Mouse (Mus musculus) stomach, postnatal 0 days (tissue): ENCODE measurements around the gene Nod2.
"Not testable (repeated sequence)": the region's sequence is repeated elsewhere in the genome, so short reads cannot be mapped to it uniquely, and the experiment has no call there.

Experiments
- CTCF ChIP-seq: IDR thresholded peaks from 2 replicates; pipeline ENCODE4 v1.5.1; 2016; ENCODE audit warnings: antibody characterized with exemption, low read depth, mild to moderate bottlenecking, moderate library complexity
- EP300 ChIP-seq: optimal IDR thresholded peaks from 2 replicates; pipeline ENCODE3; 2016; ENCODE audit warnings: antibody characterized with exemption

DNA sequence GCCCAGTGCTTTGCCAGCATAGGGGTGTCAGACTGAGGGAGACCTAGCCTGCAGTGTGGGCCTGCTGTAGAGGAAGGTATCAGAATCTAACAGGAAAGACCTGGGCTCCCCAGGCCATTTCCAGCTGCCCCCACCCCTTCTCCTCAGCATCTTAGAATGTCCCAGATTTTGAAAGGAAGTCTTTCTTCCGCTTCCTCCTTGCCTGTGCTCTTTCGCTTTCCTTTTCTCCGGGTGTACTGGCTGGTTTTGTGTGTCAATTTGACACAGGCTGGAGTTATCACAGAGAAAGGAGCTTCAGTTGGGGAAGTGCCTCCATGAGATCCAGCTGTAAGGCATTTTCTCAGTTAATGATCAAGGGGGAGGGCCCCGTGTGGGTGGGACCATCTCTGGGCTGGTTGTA, 4.0 kb downstream of the Nod2 start:
- not testable (repeated sequence) for TF ChIP-seq CTCF, EP300
